Mouse (Mus musculus) E14TG2a.4 (cell line): Measurements from ENCODE around the gene Tbc1d14.

Source experiments
- H3K27me3 ChIP-seq: 2 replicates; pipeline ENCODE4 v1.6.1; 2014; ENCODE audit warnings: low read length, control low read depth; ENCODE audit not compliant: insufficient read depth
- H3K36me3 ChIP-seq: 2 replicates; pipeline ENCODE4 v1.6.1; 2014; ENCODE audit warnings: low read length, control low read depth; ENCODE audit not compliant: insufficient read depth
- H3K4me1 ChIP-seq: replicated peaks from 2 replicates; pipeline ENCODE4 v1.6.1; 2014; ENCODE audit warnings: low read depth, low read length, control low read depth
- H3K4me3 ChIP-seq: replicated peaks from 2 replicates; pipeline ENCODE4 v1.5.1; 2014; ENCODE audit warnings: mild to moderate bottlenecking, low read length
- H3K9me3 ChIP-seq: 2 replicates; pipeline ENCODE4 v1.6.1; 2014; ENCODE audit warnings: low read length, control low read depth
- CTCF ChIP-seq: conservative IDR thresholded peaks from 2 replicates; pipeline ENCODE4 v1.5.1; 2014; ENCODE audit warnings: low read length
- NANOG ChIP-seq: IDR thresholded peaks from 2 replicates; pipeline ENCODE4 v1.6.1; 2014; ENCODE audit warnings: borderline replicate concordance, low read length, mixed read lengths
- POU5F1 ChIP-seq: IDR thresholded peaks from 2 replicates; pipeline ENCODE4 v1.6.1; 2014; ENCODE audit warnings: low read length, borderline replicate concordance

The Tbc1d14 gene

DNA sequence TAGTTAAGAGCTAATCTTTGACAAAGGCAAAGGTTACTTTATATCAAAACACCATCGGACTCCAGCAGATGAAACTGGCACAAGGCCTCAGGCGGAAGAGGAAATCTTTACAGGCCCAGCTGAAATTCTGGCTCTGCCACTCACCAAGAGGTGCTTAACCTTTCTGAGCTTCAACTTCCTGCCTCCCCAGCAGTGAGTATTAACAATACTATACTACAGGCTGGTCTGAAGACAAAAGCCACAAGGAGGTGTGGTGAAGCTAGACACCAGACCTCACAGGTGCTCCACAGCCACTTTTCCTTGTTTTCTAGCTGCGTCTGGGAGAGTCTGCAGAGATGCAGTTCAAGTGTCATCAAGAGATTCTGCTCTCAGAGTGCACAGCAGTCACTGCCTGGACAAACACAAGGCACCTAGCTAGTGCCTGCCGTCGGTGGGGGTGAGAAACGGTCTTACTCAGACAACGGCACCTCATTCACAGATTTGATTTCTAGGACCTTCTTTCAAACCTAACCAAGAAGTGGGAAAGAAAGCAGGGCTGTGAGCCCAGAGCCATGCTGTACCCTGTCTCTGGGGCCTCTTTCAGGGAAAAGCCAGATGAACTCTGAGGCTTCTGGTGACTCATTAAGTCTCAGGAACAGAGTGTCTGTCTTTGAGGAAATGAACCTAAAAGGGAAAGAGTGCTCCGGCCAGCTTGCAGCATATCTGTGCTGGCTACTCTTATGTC, 18.8 kb downstream of the Tbc1d14 start:
- Histone ChIP-seq H3K9me3 (no peaks in the 10 kb centered on the region), H3K4me1 (peaks cover 83% of the 10 kb centered on the region), H3K36me3 (peaks cover 42% of the 10 kb centered on the region), H3K27me3 (no peaks in the 10 kb centered on the region), H3K4me3 (peak overlapping the region; percentile 43)
- no peak for TF ChIP-seq POU5F1
- TF ChIP-seq NANOG = peak; percentile 78

DNA sequence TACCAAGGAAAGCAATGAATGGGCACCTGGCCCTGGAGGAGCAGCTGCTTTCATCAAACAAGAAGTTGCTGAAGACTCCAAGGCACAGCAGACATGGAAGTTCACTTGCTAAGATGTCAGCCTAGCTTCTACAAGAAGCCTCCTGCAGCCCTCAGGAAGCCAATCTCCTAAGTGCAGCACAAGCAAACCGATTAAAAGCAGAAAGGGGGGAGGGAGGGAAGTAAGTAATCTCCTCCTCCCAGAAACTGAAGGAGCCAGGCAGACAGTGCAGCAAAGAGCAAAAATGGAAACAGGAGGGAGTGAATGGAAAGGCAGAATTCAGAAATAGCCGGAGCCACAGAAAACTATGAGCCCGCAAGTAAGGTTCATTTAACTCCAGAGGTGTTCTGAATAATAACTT, 19.7 kb downstream of the Tbc1d14 start:
- peaks cover 89% of the 10 kb centered on the region for H3K4me1 ChIP-seq
- TF ChIP-seq CTCF (no peak), POU5F1 (no peak), NANOG (no peak)
- H3K4me3 ChIP-seq = peak overlapping the region; percentile 37
- no peaks in the 10 kb centered on the region for H3K27me3 ChIP-seq
- H3K9me3 ChIP-seq = no peaks in the 10 kb centered on the region
- H3K36me3 ChIP-seq = peaks cover 51% of the 10 kb centered on the region

DNA sequence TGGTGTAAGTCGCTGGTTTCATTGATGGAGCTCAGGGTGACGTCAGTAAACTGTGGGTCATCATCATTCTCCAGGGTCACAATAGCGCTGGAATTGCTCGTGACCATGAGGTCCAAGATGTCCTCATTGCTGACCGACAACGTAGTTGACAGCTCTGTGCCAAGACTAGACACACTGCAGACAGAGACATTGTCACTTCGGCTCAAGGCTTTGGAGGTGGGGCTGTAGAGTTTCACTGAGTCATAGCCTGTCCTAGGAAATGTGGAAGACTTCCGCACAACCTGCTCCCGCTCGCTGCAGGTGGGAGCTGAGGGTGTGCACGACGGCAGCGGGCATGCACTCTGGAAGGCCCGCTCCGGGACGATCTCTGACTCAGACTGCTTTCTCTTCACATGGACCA, 21.7 kb downstream of the Tbc1d14 start:
- TF ChIP-seq CTCF (no peak), NANOG (no peak)
- no peaks in the 10 kb centered on the region for H3K9me3 ChIP-seq
- H3K4me3 ChIP-seq = 0 out of 2 replicates have a peak overlapping the region, but pooled peaks have one; percentile 29
- no peaks in the 10 kb centered on the region for H3K27me3 ChIP-seq
- H3K36me3 ChIP-seq = peaks cover 45% of the 10 kb centered on the region
- H3K4me1 ChIP-seq = peaks cover 94% of the 10 kb centered on the region

DNA sequence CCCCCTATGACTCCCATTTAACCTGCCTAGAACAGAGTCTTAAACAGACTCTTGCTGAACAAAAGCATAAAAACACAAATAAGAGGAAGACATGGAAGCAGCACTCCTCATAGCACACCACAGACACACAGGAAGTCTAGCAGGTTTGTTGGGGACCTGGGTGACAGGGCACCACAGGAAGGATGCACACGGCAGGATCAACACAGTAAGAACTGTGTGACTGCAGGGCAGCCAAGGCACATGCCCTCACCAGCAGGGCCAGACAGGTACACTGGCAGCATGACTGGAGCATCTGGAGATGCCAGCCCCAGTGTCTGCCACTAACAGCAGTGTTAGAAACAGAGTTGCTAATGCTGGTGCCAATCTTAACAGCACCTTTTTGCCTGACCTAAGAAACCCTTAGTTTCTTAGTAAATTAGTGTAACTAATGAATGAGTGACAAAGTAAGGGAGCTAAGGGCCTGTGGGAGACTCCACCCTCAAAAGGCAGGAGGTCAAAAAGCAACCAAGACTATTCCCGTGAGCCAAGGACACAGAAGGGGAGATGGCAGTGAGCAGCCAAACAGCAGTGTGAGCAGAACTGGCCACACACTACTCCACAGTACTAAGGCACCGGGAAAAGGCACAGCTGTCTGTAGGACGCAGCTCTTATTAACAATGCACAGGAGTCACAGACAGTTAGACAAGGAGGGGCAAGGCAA, 22.4 kb downstream of the Tbc1d14 start:
- Histone ChIP-seq H3K4me3 (no peak overlapping the region), H3K9me3 (no peaks in the 10 kb centered on the region), H3K36me3 (peaks cover 45% of the 10 kb centered on the region), H3K4me1 (peaks cover 94% of the 10 kb centered on the region), H3K27me3 (no peaks in the 10 kb centered on the region)
- TF ChIP-seq POU5F1 = no peak
- TF ChIP-seq NANOG = no peak
- TF ChIP-seq CTCF = no peak

DNA sequence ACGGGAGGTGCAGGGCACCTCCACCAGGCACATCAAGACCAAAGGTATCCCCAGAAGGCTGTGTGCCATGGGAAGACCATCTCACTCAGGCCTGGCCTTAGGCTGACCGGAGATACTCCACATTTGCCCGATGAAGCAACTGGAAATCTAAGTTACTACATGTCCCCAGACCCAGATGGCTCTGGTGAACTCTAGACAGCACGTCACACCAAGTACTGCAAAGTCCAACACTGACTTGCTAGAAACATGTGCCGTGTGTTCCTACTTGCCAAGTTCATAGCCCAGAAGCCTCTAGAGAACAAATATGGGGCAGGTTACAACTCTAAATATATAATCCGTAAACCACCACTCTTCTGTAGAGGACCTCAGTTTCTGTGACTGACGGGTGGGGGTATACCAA, 23.0 kb downstream of the Tbc1d14 start:
- Histone ChIP-seq H3K4me3 (no peak overlapping the region), H3K36me3 (peaks cover 45% of the 10 kb centered on the region), H3K9me3 (no peaks in the 10 kb centered on the region), H3K27me3 (no peaks in the 10 kb centered on the region), H3K4me1 (peaks cover 94% of the 10 kb centered on the region)
- no peak for TF ChIP-seq POU5F1
- TF ChIP-seq CTCF = no peak
- no peak for TF ChIP-seq NANOG

DNA sequence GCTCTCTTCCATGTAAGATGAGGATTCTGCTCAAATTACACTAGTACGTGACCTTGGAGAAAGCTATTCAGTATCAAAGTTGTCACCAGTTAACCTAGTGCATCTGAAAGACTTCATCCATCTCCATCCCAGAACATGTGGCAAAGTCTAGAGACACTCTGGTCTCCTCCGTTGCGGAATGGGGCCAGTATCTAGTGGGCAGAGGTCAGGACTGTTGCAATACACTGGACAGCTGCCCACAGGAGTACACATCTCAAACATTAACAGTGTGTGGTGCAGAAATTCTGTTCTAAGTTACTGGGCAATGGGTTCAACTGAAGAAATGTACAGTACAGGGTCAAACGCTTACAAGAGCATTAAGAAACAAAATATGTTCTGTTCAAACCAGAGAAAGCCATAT, 25.0 kb downstream of the Tbc1d14 start:
- TF ChIP-seq CTCF (no peak), POU5F1 (no peak), NANOG (no peak)
- no peaks in the 10 kb centered on the region for H3K27me3 ChIP-seq
- no peak overlapping the region for H3K4me3 ChIP-seq
- peaks cover 94% of the 10 kb centered on the region for H3K4me1 ChIP-seq
- H3K36me3 ChIP-seq = peaks cover 45% of the 10 kb centered on the region
- no peaks in the 10 kb centered on the region for H3K9me3 ChIP-seq

DNA sequence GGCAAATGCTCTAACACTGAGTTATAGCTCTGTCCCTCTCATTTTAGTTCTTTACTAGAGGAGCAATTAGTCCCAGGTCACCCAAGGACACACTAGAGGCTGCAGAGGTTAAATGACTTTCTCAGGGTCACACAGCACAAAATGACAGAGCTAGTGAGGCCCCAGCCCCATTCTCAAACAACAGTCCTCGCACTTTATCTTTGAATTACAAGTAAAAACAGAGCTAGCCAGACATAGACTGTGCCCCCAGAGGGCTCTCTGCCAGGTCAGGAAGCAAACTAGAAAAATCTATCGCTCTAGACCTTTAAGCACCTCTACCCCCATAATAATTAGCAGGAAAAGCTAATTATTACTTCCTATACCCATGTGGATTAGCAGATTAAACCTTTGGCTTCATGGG, 25.4 kb downstream of the Tbc1d14 start:
- H3K4me3 ChIP-seq = no peak overlapping the region

DNA sequence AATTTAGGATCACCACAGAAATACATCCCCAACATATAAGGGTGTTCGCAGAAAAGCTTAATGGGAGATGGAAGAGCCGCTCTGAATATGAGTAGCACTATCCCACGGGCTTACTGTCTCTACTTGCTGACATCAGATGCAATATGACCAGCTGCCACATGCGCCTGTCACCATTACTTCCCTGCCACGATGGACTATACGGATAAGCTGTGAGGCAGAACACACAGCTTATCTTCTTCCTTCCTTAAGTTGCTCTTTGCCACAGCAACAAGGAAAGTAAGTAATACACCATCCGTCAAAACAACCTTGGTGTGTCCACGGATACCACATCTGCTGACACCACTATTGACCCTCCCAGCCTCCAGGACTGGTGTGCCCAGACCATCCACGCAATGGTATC, 28.5 kb downstream of the Tbc1d14 start:
- TF ChIP-seq POU5F1 = no peak
- no peak for TF ChIP-seq CTCF
- no peak for TF ChIP-seq NANOG
- peaks cover 27% of the 10 kb centered on the region for H3K36me3 ChIP-seq
- no peak overlapping the region for H3K4me3 ChIP-seq
- H3K4me1 ChIP-seq = peaks cover 87% of the 10 kb centered on the region
- H3K27me3 ChIP-seq = no peaks in the 10 kb centered on the region
- H3K9me3 ChIP-seq = no peaks in the 10 kb centered on the region

More for the DNA sequence above, 25.4 kb downstream of the Tbc1d14 start:
- peaks cover 49% of the 10 kb centered on the region for H3K36me3 ChIP-seq
- no peaks in the 10 kb centered on the region for H3K9me3 ChIP-seq
- no peaks in the 10 kb centered on the region for H3K27me3 ChIP-seq
- no peak for TF ChIP-seq NANOG
- TF ChIP-seq CTCF = no peak
- no peak for TF ChIP-seq POU5F1
- H3K4me1 ChIP-seq = peaks cover 94% of the 10 kb centered on the region
